Mouse (Mus musculus): ENCODE data around the gene Scap. TPM values are rescaled to one million over a fixed set of nuclear protein-coding genes. Genes with fewer than 3 reads are reported as not detected.
"Not testable (repeated sequence)": the region's sequence is repeated elsewhere in the genome, so short reads cannot be mapped to it uniquely, and the experiment has no call there.

Gene Scap
- total and polyA plus RNA-seq, 3 experiments: 17.5 to 33.1 (median 28.0) TPM

DNA sequence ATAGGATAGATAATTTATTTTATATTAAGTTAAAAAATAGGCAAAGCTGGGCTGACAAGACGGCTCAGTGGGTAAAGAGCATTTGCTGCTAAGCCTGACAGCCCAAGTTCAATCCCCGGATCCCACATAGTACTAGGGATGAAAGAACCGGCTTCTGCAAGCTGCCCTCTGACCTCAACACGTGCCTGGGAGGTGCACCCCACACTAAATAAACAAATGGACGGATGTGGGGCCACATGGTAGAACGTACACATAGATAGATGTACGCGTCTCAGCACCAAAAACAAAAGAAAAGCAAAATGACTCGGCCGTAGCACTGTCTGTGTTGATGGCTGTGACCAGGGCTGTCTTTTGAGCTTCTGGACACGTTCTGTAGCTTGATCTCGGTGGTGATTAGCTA, 28.2 kb downstream of the Scap start:
- no peak overlapping the region for H3K9ac ChIP-seq (ENCODE audit: low read depth, low read length)
- no peak for DNase-seq
- no peaks in the 10 kb centered on the region for H3K79me2 ChIP-seq (replicated peaks; ENCODE audit: control insufficient read depth, insufficient read depth, low read length)
- intact Hi-C loops (cut with DNase I): no loop called here
- 74% methylated on average over 12 of the region's 12 CpGs for WGBS
- no peak overlapping the region for H3K4me3 ChIP-seq
- H3K27me3 ChIP-seq (ENCODE audit: control insufficient read depth, insufficient read depth, low read length): no peaks in the 10 kb centered on the region
- no peak overlapping the region for H3K27ac ChIP-seq
- no peaks in the 10 kb centered on the region; the same call in 1 of the 2 replicates for H3K36me3 ChIP-seq (ENCODE audit: control insufficient read depth, insufficient read depth, low read length)
- TF ChIP-seq POLR2A (IDR thresholded peaks at IDR 0.05; ENCODE audit: insufficient read depth, low read depth, low read length): no peak
- no peak for TF ChIP-seq CTCF (IDR thresholded peaks at IDR 0.05)
- TF ChIP-seq EP300 (IDR thresholded peaks at IDR 0.05; ENCODE audit: insufficient read depth, low read depth, low read length): no peak
- H3K4me1 ChIP-seq (ENCODE audit: control insufficient read depth, insufficient read depth, low read length): no peaks in the 10 kb centered on the region

DNA sequence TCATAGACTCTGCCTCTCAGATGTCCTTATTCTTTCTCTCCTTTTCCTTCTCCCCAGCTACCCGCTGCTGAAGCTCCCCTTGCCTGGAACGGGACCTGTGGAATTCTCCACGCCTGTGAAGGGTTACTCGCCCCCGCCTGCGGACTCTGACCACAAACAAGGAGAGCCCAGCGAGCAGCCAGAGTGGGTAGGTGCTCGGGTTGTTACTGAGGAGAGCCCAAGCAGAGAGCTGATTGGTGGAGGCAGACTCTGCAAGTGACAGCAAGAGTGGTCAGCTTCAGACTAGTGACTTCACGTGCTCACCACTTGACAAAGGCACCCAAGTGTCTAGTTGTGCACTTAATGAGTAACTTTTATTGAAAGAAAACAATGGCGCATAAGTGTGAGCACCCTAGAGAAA, 29.2 kb downstream of the Scap start:
- intact Hi-C loops (cut with DNase I): no loop called here
- DNase-seq: no peak
- Histone ChIP-seq H3K79me2 (replicated peaks; ENCODE audit: control insufficient read depth, insufficient read depth, low read length) (no peaks in the 10 kb centered on the region), H3K4me1 (ENCODE audit: control insufficient read depth, insufficient read depth, low read length) (peaks cover 4% of the 10 kb centered on the region), H3K27me3 (ENCODE audit: control insufficient read depth, insufficient read depth, low read length) (no peaks in the 10 kb centered on the region), H3K4me3 (no peak overlapping the region), H3K36me3 (ENCODE audit: control insufficient read depth, insufficient read depth, low read length) (no peaks in the 10 kb centered on the region), H3K9ac (ENCODE audit: low read depth, low read length) (no peak overlapping the region), H3K27ac (no peak overlapping the region)
- WGBS: 88% methylated on average over 10 of the region's 10 CpGs
- TF ChIP-seq POLR2A (IDR thresholded peaks at IDR 0.05; ENCODE audit: insufficient read depth, low read depth, low read length) (no peak), EP300 (IDR thresholded peaks at IDR 0.05; ENCODE audit: insufficient read depth, low read depth, low read length) (no peak), CTCF (IDR thresholded peaks at IDR 0.05) (no peak)

DNA sequence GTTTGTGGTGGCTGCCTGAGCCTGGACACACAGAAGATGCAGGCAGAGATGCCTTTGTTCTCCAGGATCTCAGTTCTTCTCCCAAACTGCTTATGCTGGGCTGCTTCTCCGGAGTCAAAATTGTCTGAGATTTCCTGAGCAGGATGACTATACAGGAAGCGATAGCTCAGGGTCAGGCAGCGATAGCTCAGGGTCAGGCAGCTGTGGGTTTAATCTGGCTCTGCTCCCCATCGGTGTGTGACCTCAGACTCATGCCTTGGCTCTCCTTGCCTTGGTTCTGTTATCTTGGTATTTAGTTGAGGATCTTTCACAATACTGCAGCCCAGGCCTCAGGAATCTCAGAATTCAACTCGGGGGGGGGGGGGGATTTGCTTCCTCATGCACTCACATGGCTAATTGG, 33.7 kb downstream of the Scap start:
- H3K27ac ChIP-seq: no peak overlapping the region
- H3K9ac ChIP-seq (ENCODE audit: low read depth, low read length): no peak overlapping the region
- H3K4me3 ChIP-seq: no peak overlapping the region
- no peak for DNase-seq
- TF ChIP-seq EP300 (IDR thresholded peaks at IDR 0.05; ENCODE audit: insufficient read depth, low read depth, low read length) (0 out of 2 replicates have a peak, but pooled peaks have one; percentile 29), CTCF (IDR thresholded peaks at IDR 0.05) (no peak)
- 28% methylated on average over 5 of the region's 5 CpGs for WGBS
- no peaks in the 10 kb centered on the region for H3K36me3 ChIP-seq (ENCODE audit: control insufficient read depth, insufficient read depth, low read length)
- intact Hi-C loops (cut with DNase I): no loop called here
- H3K4me1 ChIP-seq (ENCODE audit: control insufficient read depth, insufficient read depth, low read length): peaks cover 4% of the 10 kb centered on the region
- H3K27me3 ChIP-seq (ENCODE audit: control insufficient read depth, insufficient read depth, low read length): no peaks in the 10 kb centered on the region
- no peaks in the 10 kb centered on the region for H3K79me2 ChIP-seq (replicated peaks; ENCODE audit: control insufficient read depth, insufficient read depth, low read length)

DNA sequence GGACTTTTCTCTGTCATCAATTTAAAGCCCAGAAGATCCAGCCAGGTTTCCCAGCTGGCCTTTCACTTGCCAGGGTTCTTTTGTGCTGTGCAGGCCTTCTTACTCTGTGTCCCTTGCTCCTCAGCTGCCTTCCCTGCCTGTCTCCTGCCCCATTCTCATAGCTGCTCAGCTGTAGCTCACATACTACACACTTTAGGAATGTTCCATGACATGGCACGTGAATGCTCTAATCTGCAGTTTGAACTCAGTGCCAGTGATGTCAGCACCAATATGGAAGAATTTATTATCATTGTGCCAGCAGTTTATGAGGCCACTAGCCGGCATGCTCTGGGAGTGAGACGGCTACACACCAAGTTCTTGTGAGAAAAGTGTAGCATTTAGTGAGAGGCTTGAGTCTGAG, 36.8 kb downstream of the Scap start:
- TF ChIP-seq CTCF (IDR thresholded peaks at IDR 0.05): no peak
- TF ChIP-seq EP300 (IDR thresholded peaks at IDR 0.05; ENCODE audit: insufficient read depth, low read depth, low read length): no peak
- TF ChIP-seq POLR2A (IDR thresholded peaks at IDR 0.05; ENCODE audit: insufficient read depth, low read depth, low read length): no peak
- Histone ChIP-seq H3K79me2 (replicated peaks; ENCODE audit: control insufficient read depth, insufficient read depth, low read length) (no peaks in the 10 kb centered on the region), H3K36me3 (ENCODE audit: control insufficient read depth, insufficient read depth, low read length) (no peaks in the 10 kb centered on the region), H3K27ac (no peak overlapping the region), H3K9ac (ENCODE audit: low read depth, low read length) (no peak overlapping the region), H3K4me1 (ENCODE audit: control insufficient read depth, insufficient read depth, low read length) (peaks cover 4% of the 10 kb centered on the region), H3K27me3 (ENCODE audit: control insufficient read depth, insufficient read depth, low read length) (no peaks in the 10 kb centered on the region), H3K4me3 (no peak overlapping the region)
- intact Hi-C loops (cut with DNase I): no loop called here
- WGBS: 69% methylated on average over 3 of the region's 3 CpGs
- DNase-seq: no peak

DNA sequence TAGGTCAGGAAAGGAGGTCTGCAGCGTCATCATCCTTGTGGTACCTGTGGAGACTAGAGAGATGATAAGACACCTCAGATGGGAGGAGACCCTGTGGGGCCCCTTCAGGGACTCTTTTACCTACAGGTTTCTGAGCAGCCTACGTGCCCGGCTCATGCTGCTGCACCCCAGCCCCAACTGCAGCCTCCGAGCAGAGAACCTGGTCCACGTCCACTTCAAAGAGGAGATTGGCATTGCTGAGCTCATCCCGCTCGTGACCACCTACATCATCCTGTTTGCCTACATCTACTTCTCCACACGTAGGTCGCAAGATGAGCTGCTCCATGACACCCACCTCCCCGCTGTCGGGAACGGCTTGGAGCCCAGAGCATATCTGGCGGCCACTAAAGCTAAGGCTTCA, 40.8 kb downstream of the Scap start:
- no peaks in the 10 kb centered on the region for H3K79me2 ChIP-seq (replicated peaks; ENCODE audit: control insufficient read depth, insufficient read depth, low read length)
- no peaks in the 10 kb centered on the region for H3K36me3 ChIP-seq (ENCODE audit: control insufficient read depth, insufficient read depth, low read length)
- no peak overlapping the region for H3K27ac ChIP-seq
- no peaks in the 10 kb centered on the region for H3K27me3 ChIP-seq (ENCODE audit: control insufficient read depth, insufficient read depth, low read length)
- H3K4me3 ChIP-seq: no peak overlapping the region
- WGBS: 95% methylated on average over 13 of the region's 13 CpGs
- no peak overlapping the region for H3K9ac ChIP-seq (ENCODE audit: low read depth, low read length)
- intact Hi-C loops (cut with DNase I): no loop called here
- TF ChIP-seq POLR2A (IDR thresholded peaks at IDR 0.05; ENCODE audit: insufficient read depth, low read depth, low read length) (no peak), EP300 (IDR thresholded peaks at IDR 0.05; ENCODE audit: insufficient read depth, low read depth, low read length) (no peak), CTCF (IDR thresholded peaks at IDR 0.05) (no peak)
- DNase-seq: no peak
- no peaks in the 10 kb centered on the region for H3K4me1 ChIP-seq (ENCODE audit: control insufficient read depth, insufficient read depth, low read length)

DNA sequence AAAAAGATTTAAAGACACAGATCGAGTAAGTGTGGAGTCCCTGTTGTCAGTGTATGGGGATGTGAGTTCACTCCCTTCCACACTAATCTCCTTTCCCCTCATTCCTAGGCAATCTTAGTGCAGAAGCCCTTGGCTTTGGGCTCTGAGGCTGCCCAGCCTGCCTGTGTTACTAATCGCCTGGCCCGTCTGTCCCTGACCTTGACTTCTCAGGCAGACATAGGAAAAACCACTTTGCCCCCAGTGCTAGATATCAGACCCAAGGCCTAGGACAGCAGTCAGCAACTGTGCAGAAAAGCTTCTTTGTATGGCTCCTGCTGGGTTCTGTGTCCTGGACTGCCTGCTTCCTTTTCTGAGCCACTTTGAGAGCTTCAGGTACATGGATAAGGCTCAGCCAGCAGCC, 42.6 kb downstream of the Scap start:
- H3K27ac ChIP-seq: no peak overlapping the region
- 77% methylated on average over 3 of the region's 3 CpGs for WGBS
- no peaks in the 10 kb centered on the region for H3K36me3 ChIP-seq (ENCODE audit: control insufficient read depth, insufficient read depth, low read length)
- H3K4me3 ChIP-seq: no peak overlapping the region
- H3K9ac ChIP-seq (ENCODE audit: low read depth, low read length): no peak overlapping the region
- H3K79me2 ChIP-seq (replicated peaks; ENCODE audit: control insufficient read depth, insufficient read depth, low read length): no peaks in the 10 kb centered on the region
- intact Hi-C loops (cut with DNase I): no loop called here
- H3K27me3 ChIP-seq (ENCODE audit: control insufficient read depth, insufficient read depth, low read length): no peaks in the 10 kb centered on the region
- H3K4me1 ChIP-seq (ENCODE audit: control insufficient read depth, insufficient read depth, low read length): no peaks in the 10 kb centered on the region
- no peak for DNase-seq
- TF ChIP-seq EP300 (IDR thresholded peaks at IDR 0.05; ENCODE audit: insufficient read depth, low read depth, low read length) (no peak), CTCF (IDR thresholded peaks at IDR 0.05) (no peak), POLR2A (IDR thresholded peaks at IDR 0.05; ENCODE audit: insufficient read depth, low read depth, low read length) (no peak)

DNA sequence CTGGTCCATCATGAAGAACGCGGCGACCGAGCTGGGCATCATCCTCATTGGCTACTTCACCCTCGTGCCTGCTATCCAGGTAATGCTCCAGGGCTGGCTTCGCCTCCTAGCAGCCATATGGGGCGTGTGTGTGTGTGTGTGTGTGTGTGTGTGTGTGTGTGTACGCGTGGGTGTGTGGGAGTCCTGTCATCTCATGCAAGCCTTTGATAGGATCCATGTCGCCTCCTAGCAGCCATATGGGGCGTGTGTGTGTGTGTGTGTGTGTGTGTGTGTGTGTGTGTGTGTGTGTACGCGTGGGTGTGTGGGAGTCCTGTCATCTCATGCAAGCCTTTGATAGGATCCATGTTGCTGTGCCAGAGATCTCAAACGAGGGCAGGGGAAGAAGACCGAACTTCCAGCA, 44.6 kb downstream of the Scap start:
- H3K4me3 ChIP-seq; H3K27ac ChIP-seq; H3K79me2 ChIP-seq (replicated peaks; ENCODE audit: control insufficient read depth, insufficient read depth, low read length); H3K27me3 ChIP-seq (ENCODE audit: control insufficient read depth, insufficient read depth, low read length); H3K36me3 ChIP-seq (ENCODE audit: control insufficient read depth, insufficient read depth, low read length); H3K4me1 ChIP-seq (ENCODE audit: control insufficient read depth, insufficient read depth, low read length); intact Hi-C loops (cut with DNase I); DNase-seq; H3K9ac ChIP-seq (ENCODE audit: low read depth, low read length): not testable (repeated sequence)
- 76% methylated on average over 15 of the region's 15 CpGs for WGBS

Measured in heart, adult 2 months (tissue).